Mouse (Mus musculus) kidney, postnatal 10 days (tissue): ENCODE measurements around the gene Ggct.
A peak's percentile ranks its signal among the peaks of the same experiment; 100 is the strongest.

Experiments
- DNase-seq: peaks from one replicate; pipeline ENCODE4 v3.0.0; 2021; ENCODE audit warnings: mixed read lengths

Gene Ggct

DNA sequence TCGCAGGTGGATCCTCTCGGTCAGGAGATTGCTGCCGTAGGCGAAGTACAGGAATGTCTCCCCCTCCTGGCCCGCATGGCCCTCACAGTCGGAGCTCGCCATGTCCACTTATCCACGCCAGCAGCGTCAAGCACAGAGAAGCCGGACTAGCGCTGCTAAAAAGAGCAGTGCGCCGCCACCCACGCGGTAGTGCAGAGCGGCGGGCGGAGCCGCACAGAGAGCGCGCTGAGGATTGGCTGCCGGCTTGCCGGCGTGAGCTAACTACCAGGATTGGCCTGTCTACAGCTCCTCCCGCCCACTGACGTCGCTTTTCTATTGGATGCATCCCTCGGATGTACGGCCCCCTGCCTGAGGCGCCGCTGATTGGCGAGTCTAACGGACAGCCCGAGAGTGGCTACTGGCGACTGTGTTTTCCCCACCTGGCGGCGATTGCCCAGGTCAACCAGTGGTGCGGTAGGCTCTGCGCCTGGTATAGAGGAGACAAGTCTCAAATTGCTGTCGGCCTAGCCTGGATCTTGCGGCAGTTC is at the start of gene Ggct:
Gene Ggct (minus strand): TSS at position 217 of the 527 bp plus-strand sequence.
- DNase-seq = peak; percentile 97

GRCm38 (mm10) chr6:55040031-55040430 is 47.3 kb upstream of the Ggct start:
- no peak for DNase-seq

DNA sequence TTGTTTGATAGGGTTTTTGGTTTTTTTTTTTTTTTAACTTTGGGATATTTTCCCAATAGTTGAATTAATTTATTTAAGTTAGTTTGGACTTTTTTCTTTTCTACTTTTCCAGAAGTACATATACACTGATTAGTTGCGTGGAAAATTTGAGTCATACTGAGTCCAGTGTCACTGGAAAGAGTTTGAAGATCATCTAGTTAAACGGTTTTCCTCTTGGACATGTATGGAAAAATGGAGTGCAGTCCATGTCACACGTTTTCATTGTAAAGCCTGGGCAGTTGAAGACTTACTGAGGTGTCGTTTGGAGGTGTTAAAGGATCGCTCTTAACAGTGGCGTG is 46.7 kb upstream of the Ggct start:
- DNase-seq = no peak

- DNase-seq = peak; percentile 28
These were observed 46.1 kb upstream of the Ggct start for GRCm38 (mm10) chr6:55038671-55039445.

- DNase-seq = peak; percentile 92
These were observed 45.3 kb upstream of the Ggct start, which contains the start of gene Gars for GRCm38 (mm10) chr6:55037799-55038670. Gars (plus strand) TSS chr6:55038007.

- DNase-seq = no peak
These were observed 44.0 kb upstream of the Ggct start for GRCm38 (mm10) chr6:55036731-55037130.

GRCm38 (mm10) chr6:55027642-55028041 is 34.9 kb upstream of the Ggct start:
- peak; percentile 29 for DNase-seq

DNA sequence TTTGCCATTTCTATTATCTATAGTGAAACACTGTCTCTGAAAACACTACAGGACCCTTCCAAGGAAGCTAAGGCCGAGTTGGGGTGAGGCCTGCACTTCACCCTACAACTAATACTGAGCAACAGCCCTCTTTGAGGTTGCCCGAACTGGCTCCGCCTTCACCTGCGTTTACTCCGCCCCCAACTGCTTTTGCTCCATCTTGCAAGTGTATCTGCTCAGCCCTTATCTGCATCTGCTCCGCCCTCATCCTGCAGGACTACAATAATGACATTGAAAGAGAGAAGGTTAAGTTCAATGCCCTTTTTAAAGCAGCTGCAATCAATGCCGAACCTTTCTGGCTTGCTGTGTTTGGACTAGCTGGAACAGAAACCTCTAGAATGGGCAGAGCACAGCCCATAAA is 29.1 kb upstream of the Ggct start:
- no peak for DNase-seq

- no peak for DNase-seq
These were observed 25.7 kb upstream of the Ggct start for GRCm38 (mm10) chr6:55018417-55018816.

GRCm38 (mm10) chr6:55016710-55017583 is 24.2 kb upstream of the Ggct start:
- peak; percentile 78 for DNase-seq

DNA sequence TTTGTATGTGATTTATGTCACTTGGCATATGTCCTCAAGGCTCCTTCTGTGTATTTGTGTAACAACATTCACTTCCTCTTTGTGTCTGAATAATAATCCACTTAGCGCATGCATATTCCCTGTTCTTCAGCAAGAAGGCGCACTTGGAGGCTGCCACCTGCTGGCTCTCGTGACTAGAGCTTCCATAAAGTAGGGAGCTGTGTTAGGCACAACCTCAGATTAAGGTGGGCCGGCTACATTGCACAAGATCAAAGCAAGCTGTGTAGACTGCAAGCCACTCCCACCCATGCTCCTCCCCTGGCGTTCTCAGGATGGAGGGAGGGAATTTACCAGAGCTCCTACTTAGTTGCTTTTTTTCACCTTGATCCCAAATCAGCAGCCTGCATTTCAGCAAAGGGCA is 23.5 kb upstream of the Ggct start:
- DNase-seq = peak; percentile 75

DNA sequence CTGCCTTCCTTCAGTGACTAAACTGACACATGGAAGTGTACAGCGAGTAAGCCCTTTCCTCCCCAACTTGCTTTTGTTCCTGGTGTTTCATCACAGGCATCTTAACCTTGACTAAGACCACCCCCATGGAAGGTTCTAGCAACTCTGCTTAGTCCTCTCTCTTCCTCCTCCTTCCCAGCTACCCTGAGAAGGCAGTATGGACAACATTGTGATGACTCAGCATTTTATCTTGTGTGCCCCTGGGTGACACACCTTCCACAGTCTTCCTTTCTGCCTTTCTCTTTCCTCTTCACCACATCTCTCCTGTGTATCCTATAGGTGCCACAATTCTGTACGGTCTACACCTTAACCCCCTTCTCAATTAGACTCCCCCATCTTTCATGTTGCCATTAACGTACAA is 21.4 kb upstream of the Ggct start:
- DNase-seq = no peak

DNA sequence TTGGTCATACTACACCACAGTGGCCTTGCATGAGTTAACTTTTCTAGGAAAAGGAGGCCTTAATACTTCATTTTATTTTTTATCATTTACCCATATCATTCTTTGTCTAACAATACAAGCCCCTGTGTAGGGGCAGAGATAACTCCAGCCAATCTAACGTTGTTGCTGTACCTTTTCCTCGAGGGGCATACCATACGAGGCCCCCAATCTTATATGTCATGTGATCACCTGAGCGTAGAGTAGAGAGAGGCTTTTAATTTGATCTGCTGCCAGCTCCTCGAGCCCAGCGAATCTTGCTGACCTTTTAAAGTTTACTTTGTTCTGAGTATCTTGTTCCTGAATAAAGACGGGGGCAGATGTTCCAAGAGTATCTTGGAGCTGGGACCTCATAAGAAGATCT is 19.8 kb upstream of the Ggct start:
- DNase-seq = no peak

GRCm38 (mm10) chr6:55010330-55011091 is 17.8 kb upstream of the Ggct start:
- DNase-seq = no peak

- no peak for DNase-seq
These were observed 16.9 kb upstream of the Ggct start for GRCm38 (mm10) chr6:55009391-55010230.

DNA sequence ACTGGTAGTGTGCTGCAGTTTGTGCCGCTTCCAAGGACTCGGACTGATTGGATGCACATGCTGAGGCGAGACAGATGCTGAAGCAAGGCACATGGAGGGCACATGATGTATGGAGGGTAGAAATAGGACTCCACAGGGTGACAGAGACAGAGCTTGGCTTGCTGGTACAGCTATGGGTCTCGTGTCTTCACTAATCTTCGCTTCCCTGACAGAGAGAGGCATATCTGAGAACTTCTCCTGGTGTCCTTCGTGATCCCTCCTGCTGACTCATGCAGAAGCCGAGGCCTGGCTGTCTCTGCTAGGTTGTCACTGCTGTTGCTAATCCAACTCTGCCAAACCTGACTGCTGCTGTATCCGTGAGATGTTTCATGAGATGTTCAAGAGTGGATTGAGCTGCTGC is 15.7 kb upstream of the Ggct start:
- DNase-seq = no peak

GRCm38 (mm10) chr6:55003559-55003958 is 10.8 kb upstream of the Ggct start:
- no peak for DNase-seq

GRCm38 (mm10) chr6:55002438-55002837 is 9.7 kb upstream of the Ggct start:
- DNase-seq = no peak

DNA sequence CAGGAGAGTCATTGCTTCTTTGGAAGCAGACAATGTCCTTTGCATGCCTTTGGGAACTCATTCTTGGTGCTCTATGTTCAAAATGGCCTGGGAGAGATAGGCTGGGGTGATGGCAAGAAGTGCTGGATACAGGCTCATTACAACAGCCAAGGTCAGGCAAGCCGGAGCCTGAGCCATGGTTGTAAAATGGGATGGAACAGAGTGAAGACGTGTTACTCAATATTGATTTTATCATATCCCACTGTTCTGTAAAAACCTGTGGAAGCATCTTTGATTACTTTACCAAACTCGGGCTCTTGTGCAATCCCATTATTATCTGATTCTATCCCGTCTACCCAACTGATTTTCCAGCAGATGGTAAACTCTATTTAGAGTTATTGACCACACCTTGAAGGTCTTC is 8.6 kb upstream of the Ggct start:
- no peak for DNase-seq

DNA sequence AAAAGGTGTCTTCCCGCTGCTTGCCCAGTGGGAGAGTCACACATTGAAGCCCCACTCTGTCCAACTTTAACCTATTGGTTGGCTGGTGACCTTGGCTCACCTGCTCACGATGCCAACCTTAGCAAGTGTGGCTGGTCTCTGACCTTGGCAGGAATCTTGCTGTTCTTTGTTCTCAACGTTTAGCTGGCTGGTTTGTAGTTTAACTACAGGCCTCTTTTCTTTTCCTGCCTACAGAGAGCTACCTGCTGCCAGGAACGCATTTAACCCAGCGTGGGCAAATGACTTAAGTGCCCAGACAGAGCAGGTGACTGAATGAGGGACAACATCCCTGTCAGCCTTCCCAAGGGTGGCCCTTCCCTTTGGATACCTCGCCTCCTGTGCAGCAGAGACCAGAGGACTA is 5.0 kb upstream of the Ggct start:
- DNase-seq = peak; percentile 38

DNA sequence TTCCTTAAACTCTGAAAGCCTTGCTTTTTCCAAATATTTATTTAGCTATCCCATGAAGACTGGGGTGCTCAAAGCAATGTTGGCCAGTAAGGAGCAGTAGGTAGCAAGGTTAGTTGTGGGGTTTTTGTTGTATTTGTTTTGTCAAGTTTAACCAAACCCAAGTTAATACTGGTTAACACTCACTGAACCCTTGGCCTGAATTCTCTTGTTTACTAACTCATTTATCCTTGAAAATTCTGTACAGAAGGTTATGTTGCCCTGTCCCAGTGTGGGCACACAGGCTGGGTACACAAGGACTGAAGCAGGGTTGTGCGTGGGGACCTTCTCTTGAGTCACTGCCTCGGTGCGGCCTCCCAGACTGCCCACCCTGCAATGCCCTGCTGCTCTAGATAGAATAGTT is 3.6 kb upstream of the Ggct start:
- no peak for DNase-seq
